Mouse (Mus musculus) CH12.LX (cell line): ENCODE measurements around the gene Matn4.

Experiments used
- CHD2 ChIP-seq: IDR thresholded peaks from 2 replicates; pipeline ENCODE4 v1.6.1; 2011; ENCODE audit warnings: low read length, improper control_type of control experiment
- CTCF ChIP-seq, 2 experiments: IDR thresholded peaks in 1 of 2; conservative IDR thresholded peaks in 1 of 2; 2 replicates each; pipeline ENCODE4 v1.5.1; 2011 to 2012; ENCODE audit warnings: low read depth in 2 of 2, low read length in 2 of 2, improper control_type of control experiment in 1 of 2, inconsistent platforms in 1 of 2, mild to moderate bottlenecking in 1 of 2, moderate library complexity in 1 of 2
- HCFC1 ChIP-seq: IDR thresholded peaks from 2 replicates; pipeline ENCODE4 v1.6.1; 2012; ENCODE audit warnings: low read depth, mild to moderate bottlenecking, inconsistent platforms, low read length, improper control_type of control experiment
- KAT2A ChIP-seq: IDR thresholded peaks from 2 replicates; pipeline ENCODE4 v1.6.1; 2012; ENCODE audit warnings: low read length, improper control_type of control experiment, inconsistent platforms; ENCODE audit not compliant: insufficient replicate concordance
- MAZ ChIP-seq: IDR thresholded peaks from 2 replicates; pipeline ENCODE4 v1.6.1; 2012; ENCODE audit warnings: low read depth, mild to moderate bottlenecking, inconsistent platforms, low read length, improper control_type of control experiment, moderate library complexity
- MYC ChIP-seq: IDR thresholded peaks from 2 replicates; pipeline ENCODE4 v1.6.1; 2011; ENCODE audit warnings: low read depth, mild to moderate bottlenecking, improper control_type of control experiment, low read length
- NELFE ChIP-seq: IDR thresholded peaks from 2 replicates; pipeline ENCODE4 v1.6.1; 2011; ENCODE audit warnings: low read depth, low read length, improper control_type of control experiment
- PAX5 ChIP-seq: IDR thresholded peaks from 2 replicates; pipeline ENCODE4 v1.6.1; 2012; ENCODE audit warnings: low read length, inconsistent platforms, mixed read lengths
- POLR2A ChIP-seq: IDR thresholded peaks from 2 replicates; pipeline ENCODE4 v1.6.1; 2011; ENCODE audit warnings: low read depth, mild to moderate bottlenecking, improper control_type of control experiment, low read length
- POLR2AphosphoS2 ChIP-seq: IDR thresholded peaks from 2 replicates; pipeline ENCODE4 v1.6.1; 2011; ENCODE audit warnings: low read depth, low read length, improper control_type of control experiment
- RAD21 ChIP-seq: IDR thresholded peaks from 2 replicates; pipeline ENCODE4 v1.6.1; 2011; ENCODE audit warnings: low read depth, mild to moderate bottlenecking, low read length, improper control_type of control experiment, moderate library complexity
- SMC3 ChIP-seq: IDR thresholded peaks from 2 replicates; pipeline ENCODE4 v1.6.1; 2011; ENCODE audit warnings: low read depth, low read length, improper control_type of control experiment
- TCF12 ChIP-seq: IDR thresholded peaks from 2 replicates; pipeline ENCODE4 v1.6.1; 2014; ENCODE audit warnings: low read depth, mild to moderate bottlenecking, inconsistent platforms, low read length, improper control_type of control experiment
- ZNF384 ChIP-seq: IDR thresholded peaks from 2 replicates; pipeline ENCODE4 v1.6.1; 2012; ENCODE audit warnings: low read depth, low read length, improper control_type of control experiment, inconsistent platforms

- TF ChIP-seq TCF12: no peak
- TF ChIP-seq CTCF (conservative IDR thresholded peaks at IDR 0.05 in 1 of 2, IDR thresholded peaks at IDR 0.05 in 1 of 2; ENCODE audit: low read depth in 2 of 2, low read length in 2 of 2): no peak
- no peak for TF ChIP-seq MAZ
- TF ChIP-seq HCFC1: no peak
- TF ChIP-seq POLR2A: no peak
- TF ChIP-seq RAD21: no peak
- no peak for TF ChIP-seq KAT2A
- no peak for TF ChIP-seq POLR2AphosphoS2
- TF ChIP-seq NELFE: no peak
- TF ChIP-seq CHD2: no peak
- TF ChIP-seq PAX5: no peak
- no peak for TF ChIP-seq MYC
- TF ChIP-seq SMC3: no peak
- TF ChIP-seq ZNF384: no peak
Measured at GRCm38 (mm10) chr2:164383656-164384399, 21.1 kb downstream of the Matn4 start.
